Mouse (Mus musculus) ES-E14 (cell line): ENCODE results near the gene Ush2a. TPM values are rescaled to one million over a fixed set of nuclear protein-coding genes. Genes with fewer than 3 reads are reported as not detected.

Source experiments
- DNase-seq: peaks from one replicate; pipeline ENCODE4 v3.0.0-alpha.2; 2013; ENCODE audit warnings: low read depth, low spot score
- H3K27ac ChIP-seq: 2 replicates; pipeline ENCODE4 v1.5.1; 2012; ENCODE audit warnings: low read depth, mild to moderate bottlenecking, low read length, moderate library complexity, mixed read lengths; ENCODE audit not compliant: poor library complexity, insufficient read depth, severe bottlenecking
- H3K36me3 ChIP-seq: 2 replicates; pipeline ENCODE4 v1.6.1; 2012; ENCODE audit warnings: mild to moderate bottlenecking, low read length, moderate library complexity, mixed read lengths; ENCODE audit not compliant: control insufficient read depth, poor library complexity, insufficient read depth, severe bottlenecking
- H3K4me1 ChIP-seq, 2 experiments: fragments of 150-350 bp in 1 of 2; sonication (generic) in 1 of 2; 2 replicates each; pipeline ENCODE4 v1.6.1; 2012; ENCODE audit warnings: low read length in 2 of 2, mild to moderate bottlenecking in 1 of 2, mixed read lengths in 1 of 2; ENCODE audit not compliant: control insufficient read depth in 2 of 2, insufficient read depth in 2 of 2, poor library complexity in 1 of 2
- H3K4me3 ChIP-seq, 2 experiments: fragments of 150-350 bp in 1 of 2; sonication (generic) in 1 of 2; 2 replicates each; pipeline ENCODE4 v1.5.1; 2012; ENCODE audit warnings: low read length in 2 of 2, low read depth in 1 of 2, mild to moderate bottlenecking in 1 of 2, mixed read lengths in 1 of 2; ENCODE audit not compliant: insufficient read depth in 1 of 2, poor library complexity in 1 of 2, severe bottlenecking in 1 of 2
- H3K9ac ChIP-seq: 2 replicates; pipeline ENCODE4 v1.6.1; 2012; ENCODE audit warnings: low read depth, mild to moderate bottlenecking, low read length, mixed read lengths; ENCODE audit not compliant: poor library complexity, insufficient read depth, severe bottlenecking
- H3K9me3 ChIP-seq: fragments of 150-350 bp; sonication (generic); 2 replicates; pipeline ENCODE4 v1.6.1; 2012; ENCODE audit warnings: low read depth, mild to moderate bottlenecking, low read length; ENCODE audit not compliant: control insufficient read depth, insufficient read depth
- CHD2 ChIP-seq: IDR thresholded peaks from 2 replicates; pipeline ENCODE4 v1.6.1; 2014; ENCODE audit warnings: mild to moderate bottlenecking, low read depth, low read length, inconsistent platforms
- HCFC1 ChIP-seq: IDR thresholded peaks from 2 replicates; pipeline ENCODE4 v1.6.1; 2012; ENCODE audit warnings: low read length, inconsistent platforms, borderline replicate concordance; ENCODE audit not compliant: insufficient read depth
- MAFK ChIP-seq: IDR thresholded peaks from 2 replicates; pipeline ENCODE4 v1.6.1; 2014; ENCODE audit warnings: mild to moderate bottlenecking, low read depth, low read length, inconsistent platforms; ENCODE audit not compliant: insufficient read depth
- ZC3H11A ChIP-seq: IDR thresholded peaks from 2 replicates; pipeline ENCODE4 v1.6.1; 2012; ENCODE audit warnings: low read depth, mild to moderate bottlenecking, inconsistent platforms, low read length, borderline replicate concordance
- ZNF384 ChIP-seq: IDR thresholded peaks from 2 replicates; pipeline ENCODE4 v1.6.1; 2012; ENCODE audit warnings: low read depth, low read length, inconsistent platforms
- in situ Hi-C, 2 experiments: fragments of 600-800 bp; cut with MboI; formaldehyde crosslinking; loops; one replicate each; pipeline ENCODE4 v1.15.1; 2025; ENCODE audit warnings: low sequenced_read_pairs in 2 of 2, inconsistent platforms in 1 of 2; ENCODE audit not compliant: unreplicated experiment in 2 of 2
- total RNA-seq: library from RNA; depleted of rRNA; stranded (reverse); fragments of 300-350 nt; gene quantifications from 2 replicates; pipeline ENCODE4 v1.2.3, GENCODE M21; 2012

Ush2a gene
- total RNA-seq, 1 experiment = 0.22 TPM

GRCm38 (mm10) chr1:188428172-188428571 lies 166.3 kb downstream of the Ush2a start:
- H3K9ac ChIP-seq = no peak overlapping the region
- in situ Hi-C loops = no loop called here
- H3K4me1 ChIP-seq = no peaks in the 10 kb centered on the region
- no peak for TF ChIP-seq HCFC1
- no peak for TF ChIP-seq ZNF384
- no peak for TF ChIP-seq MAFK
- TF ChIP-seq CHD2 = no peak
- TF ChIP-seq ZC3H11A = no peak
- DNase-seq = no peak
- no peak overlapping the region for H3K27ac ChIP-seq
- H3K36me3 ChIP-seq = no peaks in the 10 kb centered on the region
- no peak overlapping the region for H3K4me3 ChIP-seq
- H3K9me3 ChIP-seq = no peaks in the 10 kb centered on the region

- no peaks in the 10 kb centered on the region for H3K9me3 ChIP-seq
- in situ Hi-C loops = no loop called here
- no peak for DNase-seq
- H3K4me1 ChIP-seq = no peaks in the 10 kb centered on the region
- no peak overlapping the region for H3K27ac ChIP-seq
- H3K9ac ChIP-seq = no peak overlapping the region
- H3K36me3 ChIP-seq = no peaks in the 10 kb centered on the region
- TF ChIP-seq ZC3H11A (no peak), CHD2 (no peak), ZNF384 (no peak), HCFC1 (no peak), MAFK (no peak)
- no peak overlapping the region for H3K4me3 ChIP-seq
Measured at GRCm38 (mm10) chr1:188430689-188431088, 168.9 kb downstream of the Ush2a start.

- Histone ChIP-seq H3K9ac (no peak overlapping the region), H3K4me3 (no peak overlapping the region), H3K36me3 (no peaks in the 10 kb centered on the region), H3K4me1 (no peaks in the 10 kb centered on the region), H3K27ac (no peak overlapping the region), H3K9me3 (no peaks in the 10 kb centered on the region)
- no peak for TF ChIP-seq MAFK
- no peak for TF ChIP-seq ZC3H11A
- TF ChIP-seq ZNF384 = no peak
- TF ChIP-seq HCFC1 = no peak
- TF ChIP-seq CHD2 = no peak
- DNase-seq = no peak
- in situ Hi-C loops = no loop called here
Measured at GRCm38 (mm10) chr1:188447964-188448363, 186.1 kb downstream of the Ush2a start.

- Histone ChIP-seq H3K4me1 (no peaks in the 10 kb centered on the region), H3K9ac (no peak overlapping the region), H3K9me3 (no peaks in the 10 kb centered on the region), H3K36me3 (no peaks in the 10 kb centered on the region), H3K4me3 (no peak overlapping the region), H3K27ac (no peak overlapping the region)
- DNase-seq = no peak
- in situ Hi-C loops = no loop called here
- TF ChIP-seq ZNF384 (no peak), ZC3H11A (no peak), CHD2 (no peak), MAFK (no peak), HCFC1 (no peak)
Measured at GRCm38 (mm10) chr1:188456466-188457175, 194.8 kb downstream of the Ush2a start.
